Mouse (Mus musculus): Measurements from ENCODE around the gene Fbxw13.
"Not testable (repeated sequence)": the region's sequence is repeated elsewhere in the genome, so short reads cannot be mapped to it uniquely, and the experiment has no call there.

The Fbxw13 gene

GRCm38 (mm10) chr9:109195875-109196274, at the start of gene Fbxw13:
Gene Fbxw13, minus strand, starts transcription at chr9:109195975.
- DNase-seq (ENCODE audit: low read depth, low spot score): not testable (repeated sequence)

- no peak for DNase-seq (ENCODE audit: low read depth, low spot score)
Observed at GRCm38 (mm10) chr9:109234654-109235053, 38.9 kb upstream of the Fbxw13 start, which contains the start of gene Fbxw20. Gene Fbxw20, minus strand, starts transcription at chr9:109234754.

- no peak for DNase-seq (ENCODE audit: low read depth, low spot score)
Observed at GRCm38 (mm10) chr9:109218449-109218848, 22.7 kb upstream of the Fbxw13 start.

GRCm38 (mm10) chr9:109201347-109201746, 5.6 kb upstream of the Fbxw13 start:
- not testable (repeated sequence) for DNase-seq (ENCODE audit: low read depth, low spot score)

GRCm38 (mm10) chr9:109200349-109200748, 4.6 kb upstream of the Fbxw13 start:
- DNase-seq (ENCODE audit: low read depth, low spot score): peak; percentile 16

GRCm38 (mm10) chr9:109199353-109199752, 3.6 kb upstream of the Fbxw13 start:
- DNase-seq (ENCODE audit: low read depth, low spot score): peak; percentile 22

- DNase-seq (ENCODE audit: low read depth, low spot score): no peak
Observed at GRCm38 (mm10) chr9:109177208-109177607, 18.6 kb downstream of the Fbxw13 start.

GRCm38 (mm10) chr9:109176301-109176700, 19.5 kb downstream of the Fbxw13 start:
- DNase-seq (ENCODE audit: low read depth, low spot score): no peak

GRCm38 (mm10) chr9:109167316-109167715, 28.5 kb downstream of the Fbxw13 start:
- no peak for DNase-seq (ENCODE audit: low read depth, low spot score)

GRCm38 (mm10) chr9:109161941-109162340, 33.8 kb downstream of the Fbxw13 start, which contains the start of gene Fbxw21:
Gene Fbxw21, minus strand, starts transcription at chr9:109162041.
- no peak for DNase-seq (ENCODE audit: low read depth, low spot score)

GRCm38 (mm10) chr9:109140414-109140813, 55.4 kb downstream of the Fbxw13 start:
- DNase-seq (ENCODE audit: low read depth, low spot score): not testable (repeated sequence)

- DNase-seq (ENCODE audit: low read depth, low spot score): no peak
Observed at GRCm38 (mm10) chr9:109130076-109130475, 65.7 kb downstream of the Fbxw13 start.

Measured in A20 (cell line).